Mouse (Mus musculus) limb, embryonic 11.5 days (tissue): Measurements from ENCODE around the gene Scd2. TPM values are rescaled to one million over a fixed set of nuclear protein-coding genes. Genes with fewer than 3 reads are reported as not detected.
"Not testable (repeated sequence)": the region's sequence is repeated elsewhere in the genome, so short reads cannot be mapped to it uniquely, and the experiment has no call there.

ENCODE experiments used
- ATAC-seq: fragments of 200-750 bp; cut with Nextera tagmentation; 2 replicates; pipeline ENCODE4 v1.8.0; 2017; ENCODE audit warnings: low read depth; ENCODE audit not compliant: insufficient number of reproducible peaks, low FRiP score, low TSS enrichment
- DNase-seq: peaks from one replicate; pipeline ENCODE4 v3.0.0-alpha.2; 2015; ENCODE audit warnings: low spot score
- H3K27ac ChIP-seq: fragments of 300-500 bp; sonication (generic); replicated peaks from 2 replicates; pipeline ENCODE4 v1.5.1; 2014; ENCODE audit warnings: low read depth, mild to moderate bottlenecking, low read length
- H3K27me3 ChIP-seq: fragments of 300-500 bp; sonication (generic); 2 replicates; pipeline ENCODE4 v1.6.1; 2014; ENCODE audit warnings: mild to moderate bottlenecking, low read length, mixed read lengths; ENCODE audit not compliant: control insufficient read depth, insufficient read depth
- H3K36me3 ChIP-seq: fragments of 300-500 bp; sonication (generic); 2 replicates; pipeline ENCODE4 v1.6.1; 2014; ENCODE audit warnings: mild to moderate bottlenecking, low read length, moderate library complexity, mixed read lengths; ENCODE audit not compliant: control insufficient read depth, insufficient read depth
- H3K4me1 ChIP-seq: fragments of 300-500 bp; sonication (generic); 2 replicates; pipeline ENCODE4 v1.6.1; 2014; ENCODE audit warnings: low read length, mixed read lengths; ENCODE audit not compliant: control insufficient read depth, insufficient read depth
- H3K4me2 ChIP-seq: fragments of 300-500 bp; sonication (generic); 2 replicates; pipeline ENCODE4 v1.6.1; 2014; ENCODE audit warnings: low read depth, mild to moderate bottlenecking, moderate library complexity; ENCODE audit not compliant: severe bottlenecking
- H3K4me3 ChIP-seq: fragments of 300-500 bp; sonication (generic); 2 replicates; pipeline ENCODE4 v1.5.1; 2014; ENCODE audit warnings: low read depth, low read length
- H3K9ac ChIP-seq: fragments of 300-500 bp; sonication (generic); 2 replicates; pipeline ENCODE4 v1.6.1; 2014; ENCODE audit warnings: mild to moderate bottlenecking, low read length
- H3K9me3 ChIP-seq: fragments of 300-500 bp; sonication (generic); 2 replicates; pipeline ENCODE4 v1.6.1; 2016; ENCODE audit warnings: low read length; ENCODE audit not compliant: control insufficient read depth
- WGBS: fragments of 180-500 bp; shearing (Covaris S2); extraction: QIAGEN DNeasy Blood & Tissue Kit; methylation state at CpG from one replicate; pipeline ENCODE4 v1.1.7; 2014; 5-methylcytosine and 5-hydroxymethylcytosine counted together
- polyA plus RNA-seq: library from polyadenylated mRNA; unstranded; fragments of >200 nt; fragmentation: Nextera tagmentation; extraction: Ambion mirVana; gene quantifications from 2 replicates; pipeline ENCODE4 v1.2.1, GENCODE M21; 2014

Scd2 gene
- polyA plus RNA-seq, 1 experiment from 2014 or later, result 309 TPM

GRCm38 (mm10) chr19:44308611-44309246 is 15.3 kb downstream of the Scd2 start:
- Histone ChIP-seq H3K27ac (no peak overlapping the region), H3K9ac (no peak overlapping the region), H3K36me3 (peaks cover 16% of the 10 kb centered on the region), H3K4me2 (no peak overlapping the region), H3K27me3 (no peaks in the 10 kb centered on the region), H3K4me3 (no peak overlapping the region), H3K9me3 (no peaks in the 10 kb centered on the region), H3K4me1 (no peaks in the 10 kb centered on the region)
- DNase-seq (no peak), ATAC-seq (no peak)
- WGBS, result 91% methylated on average over 8 of the region's 8 CpGs

- DNase-seq (no peak), ATAC-seq (no peak)
- Histone ChIP-seq H3K9ac (no peak overlapping the region), H3K36me3 (peaks cover 10% of the 10 kb centered on the region), H3K27ac (no peak overlapping the region), H3K27me3 (no peaks in the 10 kb centered on the region), H3K4me2 (no peak overlapping the region), H3K4me1 (0 out of 2 replicates have a peak, but pooled peaks cover 4% of the 10 kb centered on the region), H3K9me3 (no peaks in the 10 kb centered on the region), H3K4me3 (no peak overlapping the region)
- 83% methylated on average over 12 of the region's 12 CpGs for WGBS
These were observed 16.1 kb downstream of the Scd2 start for GRCm38 (mm10) chr19:44309351-44310154.

- DNase-seq, H3K27ac ChIP-seq, H3K9ac ChIP-seq, H3K4me1 ChIP-seq, H3K9me3 ChIP-seq, ATAC-seq, H3K36me3 ChIP-seq, H3K4me2 ChIP-seq, H3K27me3 ChIP-seq, H3K4me3 ChIP-seq: not testable (repeated sequence)
- WGBS, result 84% methylated on average over 1 of the region's 1 CpGs
These were observed 16.7 kb downstream of the Scd2 start for GRCm38 (mm10) chr19:44310155-44310575.

GRCm38 (mm10) chr19:44310814-44311213 is 17.3 kb downstream of the Scd2 start:
- H3K36me3 ChIP-seq, result peaks cover under 1% of the 10 kb centered on the region; the same call in 1 of the 2 replicates
- no peak overlapping the region for H3K27ac ChIP-seq
- H3K9ac ChIP-seq, result no peak overlapping the region
- DNase-seq, result no peak
- H3K27me3 ChIP-seq, result no peaks in the 10 kb centered on the region
- H3K9me3 ChIP-seq, result no peaks in the 10 kb centered on the region
- peaks cover 7% of the 10 kb centered on the region for H3K4me1 ChIP-seq
- H3K4me3 ChIP-seq, result no peak overlapping the region
- H3K4me2 ChIP-seq, result no peak overlapping the region
- WGBS, result 64% methylated on average over 5 of the region's 5 CpGs
- no peak for ATAC-seq

GRCm38 (mm10) chr19:44311306-44312006 is 18.0 kb downstream of the Scd2 start:
- Histone ChIP-seq H3K4me2 (no peak overlapping the region), H3K4me1 (peaks cover 7% of the 10 kb centered on the region), H3K9ac (no peak overlapping the region), H3K9me3 (no peaks in the 10 kb centered on the region), H3K4me3 (no peak overlapping the region), H3K27ac (0 out of 2 replicates have a peak overlapping the region, but pooled peaks have one; percentile 45), H3K36me3 (no peaks in the 10 kb centered on the region), H3K27me3 (no peaks in the 10 kb centered on the region)
- ATAC-seq (no peak), DNase-seq (no peak)
- WGBS, result 79% methylated on average over 8 of the region's 8 CpGs

- Histone ChIP-seq H3K27me3 (no peaks in the 10 kb centered on the region), H3K27ac (0 out of 2 replicates have a peak overlapping the region, but pooled peaks have one; percentile 45), H3K4me3 (no peak overlapping the region), H3K9ac (no peak overlapping the region), H3K4me1 (peaks cover 10% of the 10 kb centered on the region), H3K9me3 (no peaks in the 10 kb centered on the region), H3K36me3 (no peaks in the 10 kb centered on the region), H3K4me2 (no peak overlapping the region)
- WGBS, result 63% methylated on average over 4 of the region's 4 CpGs
- no peak for DNase-seq
- no peak for ATAC-seq
These were observed 18.5 kb downstream of the Scd2 start for GRCm38 (mm10) chr19:44312007-44312360.

- no peak overlapping the region for H3K9ac ChIP-seq
- H3K4me2 ChIP-seq, result no peak overlapping the region
- 89% methylated on average over 3 of the region's 3 CpGs for WGBS
- no peak overlapping the region for H3K4me3 ChIP-seq
- no peaks in the 10 kb centered on the region for H3K27me3 ChIP-seq
- H3K27ac ChIP-seq, result no peak overlapping the region
- no peak for DNase-seq
- H3K9me3 ChIP-seq, result no peaks in the 10 kb centered on the region
- no peaks in the 10 kb centered on the region for H3K36me3 ChIP-seq
- peaks cover 11% of the 10 kb centered on the region for H3K4me1 ChIP-seq
- no peak for ATAC-seq
These were observed 19.6 kb downstream of the Scd2 start for GRCm38 (mm10) chr19:44313066-44313465.

- Histone ChIP-seq H3K27me3 (no peaks in the 10 kb centered on the region), H3K36me3 (no peaks in the 10 kb centered on the region), H3K9ac (peak overlapping the region; percentile 38; the same call in 1 of the 2 replicates), H3K27ac (peak overlapping the region; percentile 16; the same call in 1 of the 2 replicates), H3K4me3 (peak overlapping the region; percentile 46), H3K9me3 (no peaks in the 10 kb centered on the region), H3K4me1 (peaks cover 11% of the 10 kb centered on the region), H3K4me2 (peak overlapping the region; percentile 69)
- ATAC-seq, result peak; percentile 90
- peak; percentile 87 for DNase-seq
- 2% methylated on average over 18 of the region's 18 CpGs for WGBS
These were observed 20.9 kb downstream of the Scd2 start for GRCm38 (mm10) chr19:44314327-44314759.
